Mouse (Mus musculus) lung, postnatal 25 days (tissue): ENCODE results near the gene Prr15.

Source experiments
- DNase-seq: peaks from one replicate; pipeline ENCODE4 v3.0.0; 2022; ENCODE audit warnings: low spot score

Gene Prr15

GRCm38 (mm10) chr6:54331765-54332164 is 6.1 kb downstream of the Prr15 start:
- no peak for DNase-seq

GRCm38 (mm10) chr6:54332203-54332602 is 6.6 kb downstream of the Prr15 start:
- DNase-seq = no peak

DNA sequence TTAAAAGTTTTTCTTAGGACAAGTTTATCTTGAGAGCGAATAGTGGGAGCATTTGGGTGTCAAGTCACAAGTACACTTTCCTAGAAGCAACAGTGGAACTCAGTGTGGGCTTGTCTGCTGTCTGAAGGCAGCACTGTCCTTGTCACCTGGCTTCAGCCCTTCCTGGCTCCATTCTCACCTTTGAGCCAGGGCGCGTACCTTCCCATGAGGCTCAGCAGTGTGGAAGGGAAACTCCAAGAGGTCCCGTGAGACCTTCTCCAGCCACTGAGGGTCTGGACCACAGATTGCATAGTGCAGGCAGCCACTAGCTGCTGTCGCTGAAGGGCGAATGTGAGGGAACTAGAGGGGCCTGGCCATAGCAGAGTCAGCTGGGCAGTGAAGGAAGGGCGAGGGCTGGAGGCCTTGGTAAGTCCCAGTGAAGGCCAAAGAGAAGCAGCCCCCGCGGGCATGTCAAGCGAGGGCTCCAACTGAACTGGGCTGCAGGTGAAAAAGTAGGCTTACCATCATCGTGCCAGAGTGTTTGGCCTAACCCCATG is 7.5 kb downstream of the Prr15 start:
- no peak for DNase-seq

GRCm38 (mm10) chr6:54333652-54334396 is 8.2 kb downstream of the Prr15 start:
- no peak for DNase-seq

DNA sequence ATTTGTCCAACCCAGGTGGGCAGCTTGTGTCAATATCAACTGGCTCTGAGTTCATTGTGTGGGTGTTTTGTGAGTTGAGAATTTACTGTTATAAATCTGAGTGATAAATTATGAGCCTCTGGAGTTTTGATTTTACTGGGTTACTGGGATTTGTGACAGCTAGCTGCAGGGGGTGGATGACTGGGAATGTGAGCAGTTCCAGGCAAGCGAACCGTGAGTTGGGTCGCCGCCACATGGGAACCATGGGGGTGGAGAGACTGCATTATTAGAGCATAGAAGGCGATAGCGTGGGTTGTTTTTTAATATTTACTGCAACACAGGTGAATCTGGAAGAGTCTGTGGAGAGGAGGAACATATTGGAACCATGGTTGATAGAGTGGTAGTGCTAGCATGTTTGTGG is 11.7 kb downstream of the Prr15 start:
- DNase-seq = no peak

DNA sequence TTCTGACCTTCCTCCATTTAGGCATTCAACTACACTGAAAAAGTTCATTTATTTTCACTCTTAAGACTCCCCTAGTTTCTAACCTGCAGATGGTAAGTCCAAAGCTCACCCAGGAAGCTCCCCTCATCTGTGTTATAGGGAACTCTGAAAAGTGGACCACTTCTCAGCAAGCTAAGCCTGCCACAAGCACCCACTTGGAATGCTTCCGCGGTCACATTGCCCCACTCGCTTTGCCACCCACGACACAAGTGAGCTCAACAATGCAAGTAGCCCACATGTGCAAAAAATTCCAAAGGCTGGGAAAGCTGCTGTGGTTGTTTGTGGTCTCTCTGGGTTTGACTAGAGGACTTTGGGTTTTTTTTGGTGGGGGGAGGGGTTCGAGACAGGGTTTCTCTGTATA is 15.5 kb downstream of the Prr15 start:
- peak; percentile 12 for DNase-seq

DNA sequence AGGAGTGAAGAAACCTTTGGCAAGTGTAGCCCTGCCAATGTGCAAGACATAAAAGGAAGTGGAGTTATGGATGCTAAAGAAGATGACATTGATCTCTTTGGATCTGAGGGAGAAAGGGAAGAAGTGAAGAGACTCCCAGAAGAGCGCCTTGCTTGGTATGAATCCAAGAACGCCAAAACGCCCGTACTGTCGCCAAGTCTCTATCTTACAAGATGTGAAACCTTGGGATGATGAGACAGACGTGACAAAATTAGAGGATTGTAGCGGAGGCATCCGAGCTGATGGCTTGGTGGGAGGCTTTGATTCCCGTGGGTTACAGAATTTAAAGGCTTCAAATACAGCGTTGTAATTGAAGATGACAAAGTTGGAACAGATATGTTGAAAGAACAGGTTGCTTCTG is 16.6 kb downstream of the Prr15 start:
- DNase-seq = no peak

DNA sequence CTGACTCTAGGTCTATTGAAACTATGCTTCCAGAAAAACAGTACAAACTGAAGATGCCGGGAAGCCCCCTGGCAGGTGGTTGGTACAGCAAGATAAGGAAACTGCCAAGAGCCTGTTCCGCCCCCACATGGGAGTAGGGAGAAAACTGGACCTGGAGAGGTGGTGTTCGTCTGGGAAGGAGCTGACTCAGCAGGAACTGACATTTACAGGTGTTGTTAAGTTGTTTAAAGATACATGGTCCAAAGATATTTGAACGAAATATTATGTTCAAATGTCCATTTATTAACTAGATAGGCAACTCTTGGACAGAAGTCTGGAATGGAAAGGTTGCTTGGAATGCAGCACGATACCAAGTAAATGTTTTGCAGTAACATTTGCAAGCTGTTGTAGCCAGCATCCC is 26.2 kb downstream of the Prr15 start:
- peak; percentile 12 for DNase-seq

GRCm38 (mm10) chr6:54352931-54353690 is 27.5 kb downstream of the Prr15 start:
- DNase-seq = no peak

DNA sequence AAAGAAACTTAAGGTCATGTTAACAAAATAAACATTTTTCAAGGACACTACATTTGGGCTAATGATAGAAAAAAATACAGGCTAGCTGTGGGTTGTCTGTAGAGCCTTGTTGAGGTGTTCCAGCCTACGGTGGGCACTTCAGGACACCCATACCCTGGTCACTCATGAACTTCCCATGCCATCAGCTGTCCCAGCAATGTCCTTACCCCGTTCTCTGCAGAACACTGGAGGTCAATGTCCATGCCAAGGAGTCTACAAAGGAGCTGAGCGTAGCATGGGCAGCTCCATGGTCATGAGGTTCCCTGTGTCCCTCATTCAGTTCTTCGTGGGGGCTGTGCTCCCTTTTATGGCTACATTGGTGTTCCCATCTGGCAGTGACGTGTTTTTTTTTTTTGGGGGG is 28.1 kb downstream of the Prr15 start:
- DNase-seq = no peak

DNA sequence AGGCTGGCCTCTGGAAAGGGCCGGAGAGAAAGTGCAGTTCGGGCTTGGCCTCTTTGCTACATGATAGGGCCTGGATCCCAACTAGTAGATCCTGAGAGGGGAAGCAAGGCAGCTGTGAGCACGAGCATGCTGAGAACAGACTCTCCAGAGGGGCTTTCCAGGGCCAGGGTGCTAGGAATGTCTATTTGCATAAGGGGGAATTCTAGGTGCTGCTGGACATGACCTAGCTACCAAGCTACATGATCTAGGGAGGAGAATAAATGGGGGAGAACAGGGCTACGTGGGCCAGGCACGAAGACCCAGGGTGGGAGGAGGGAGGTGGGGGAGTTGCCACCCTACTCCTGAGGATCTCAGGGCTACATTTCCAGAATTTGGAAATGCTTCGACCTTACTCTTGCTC is 30.0 kb downstream of the Prr15 start:
- DNase-seq = no peak

DNA sequence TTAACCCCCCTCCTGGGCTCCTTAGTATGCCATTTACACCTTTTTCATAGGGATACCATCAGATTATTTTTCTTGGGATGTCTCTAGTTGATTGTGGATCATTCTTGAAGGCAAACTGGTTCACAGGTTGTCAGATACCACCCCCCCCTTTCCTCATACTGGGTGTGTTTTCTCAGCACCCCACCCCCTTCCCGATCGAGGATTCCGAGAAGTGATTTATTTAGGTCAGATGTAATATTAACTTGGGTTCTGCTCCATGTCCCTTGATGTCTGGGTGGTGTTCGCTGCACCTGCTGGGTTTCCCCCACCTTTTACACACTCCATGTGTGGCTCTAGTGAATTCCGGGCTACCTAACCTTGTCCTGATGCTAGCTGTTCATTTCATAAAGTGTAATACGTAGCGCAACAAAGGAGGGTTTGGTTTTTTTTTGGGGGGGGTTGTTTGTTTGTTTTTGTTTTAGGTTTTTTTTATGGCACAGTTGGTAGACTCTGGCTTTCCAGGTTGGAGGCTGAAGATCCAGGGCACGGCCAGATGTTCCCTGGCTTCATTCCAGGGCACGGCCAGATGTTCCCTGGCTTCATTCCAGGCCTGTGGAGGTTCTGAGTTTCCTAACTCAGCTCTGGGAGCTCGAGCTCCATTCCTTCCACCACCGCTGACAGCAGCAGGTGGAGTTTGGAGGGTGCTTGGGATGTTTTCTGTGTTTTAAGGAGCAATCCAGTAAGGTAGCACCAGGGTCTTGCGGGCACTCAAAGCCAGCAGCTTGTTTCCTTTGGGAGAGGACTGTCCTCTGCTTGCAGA is 37.1 kb downstream of the Prr15 start:
- no peak for DNase-seq

DNA sequence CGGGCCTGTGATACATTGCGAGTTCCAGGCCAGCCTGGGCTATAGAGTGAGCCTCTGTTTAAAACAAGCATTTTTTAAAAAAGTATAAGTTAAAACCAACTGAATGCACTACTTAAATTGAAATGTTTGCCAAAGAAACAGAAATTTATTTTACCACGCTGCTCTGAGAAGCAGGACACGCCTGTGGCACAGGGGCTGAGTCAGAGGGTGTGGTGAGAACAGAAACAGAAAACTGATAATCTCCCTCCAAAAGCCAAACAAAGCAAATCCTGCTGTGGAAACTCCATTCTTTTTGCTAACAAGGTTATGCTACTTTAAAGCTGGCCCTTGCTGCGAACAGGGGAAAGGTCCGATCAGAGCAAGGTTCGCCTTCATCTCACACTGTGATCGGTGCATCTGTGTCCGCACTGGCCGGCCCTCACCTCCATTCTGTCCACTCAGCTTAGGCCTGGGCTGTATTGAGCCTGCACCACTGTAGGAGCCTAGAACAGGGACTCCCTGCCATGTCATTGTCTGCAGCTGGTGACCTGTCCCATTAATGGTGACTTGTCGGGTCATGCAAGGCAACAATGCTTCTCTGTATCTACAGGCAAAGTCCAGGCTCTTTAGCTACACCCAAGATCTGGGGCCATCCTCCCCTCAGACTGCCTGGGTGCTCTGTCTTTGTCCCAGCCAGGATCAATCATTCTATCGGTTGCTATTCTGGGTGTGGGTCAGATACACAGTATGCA is 38.9 kb downstream of the Prr15 start:
- DNase-seq = no peak

- no peak for DNase-seq
Measured at GRCm38 (mm10) chr6:54366607-54367006, 41.0 kb downstream of the Prr15 start.

GRCm38 (mm10) chr6:54368071-54368470 is 42.4 kb downstream of the Prr15 start:
- peak; percentile 46 for DNase-seq

GRCm38 (mm10) chr6:54369913-54370542 is 44.4 kb downstream of the Prr15 start:
- DNase-seq = no peak

DNA sequence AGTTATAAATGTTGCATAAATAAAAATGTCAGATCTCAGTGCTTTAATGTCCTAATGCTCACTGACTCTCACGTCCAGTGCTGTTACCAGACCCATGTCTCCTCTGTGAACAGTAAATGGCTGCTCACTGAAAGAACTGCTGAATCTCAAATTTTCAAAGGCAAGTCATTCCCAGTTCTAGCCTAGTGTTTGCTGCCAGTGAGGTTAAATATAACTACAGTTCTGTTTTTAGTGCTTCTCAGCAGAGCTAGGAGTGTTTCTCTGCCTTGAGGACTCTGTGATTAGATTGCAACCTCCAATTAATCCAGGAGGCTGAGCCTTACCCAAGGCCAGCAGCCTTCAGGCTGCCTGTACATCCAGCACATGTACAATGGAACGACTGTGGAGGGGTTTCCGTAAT is 46.2 kb downstream of the Prr15 start:
- DNase-seq = no peak

DNA sequence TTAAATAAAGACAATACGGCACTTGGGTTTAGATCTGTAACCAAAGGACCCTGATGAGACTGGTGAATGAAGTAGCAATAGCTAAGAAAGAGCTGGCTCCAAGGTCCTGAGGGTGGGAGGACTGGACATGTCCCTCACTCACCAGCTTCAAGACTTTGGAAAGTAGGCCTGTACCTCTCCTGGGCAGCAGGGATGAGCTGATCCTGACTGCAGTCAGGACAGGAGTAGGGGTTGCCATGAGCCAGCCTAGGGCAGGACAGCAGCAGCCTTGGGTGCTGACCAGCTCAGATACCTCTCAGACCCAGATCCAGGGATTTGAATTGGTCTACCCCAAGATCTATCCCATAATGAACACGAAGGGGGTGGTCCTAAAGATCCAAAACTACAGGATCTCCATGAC is 53.7 kb downstream of the Prr15 start:
- DNase-seq = no peak
